Mouse (Mus musculus): Measurements from ENCODE around the gene Nedd4. TPM values are rescaled to one million over a fixed set of nuclear protein-coding genes. Genes with fewer than 3 reads are reported as not detected.

The Nedd4 gene
- polyA plus RNA-seq, 1 experiment = 195 TPM

DNA sequence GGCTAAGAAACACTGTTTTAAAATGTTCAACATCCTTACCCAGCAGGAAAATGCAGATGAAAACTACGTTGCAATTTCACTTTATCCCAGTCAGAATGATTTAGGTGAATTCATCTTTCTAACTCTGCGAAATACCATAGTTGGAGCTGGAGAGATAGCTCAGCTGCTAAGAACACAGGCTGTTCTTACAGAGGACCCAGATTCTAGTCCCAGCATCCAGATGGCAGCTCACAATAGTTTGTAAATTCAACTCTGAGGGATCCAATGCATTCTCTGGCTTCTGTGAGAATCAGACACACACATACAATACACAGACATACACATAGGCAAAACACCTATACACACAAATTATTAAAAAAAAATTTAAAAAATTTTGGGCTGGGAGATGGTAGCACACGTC lies 133.1 kb downstream of the Nedd4 start:
- no peaks in the 10 kb centered on the region for H3K79me2 ChIP-seq (ENCODE audit: control insufficient read depth, insufficient read depth)
- H3ac ChIP-seq (ENCODE audit: control insufficient read depth, insufficient read length) = no peak overlapping the region
- H3K27me3 ChIP-seq (ENCODE audit: control insufficient read depth, insufficient read depth, insufficient read length) = no peaks in the 10 kb centered on the region
- TF ChIP-seq TCF12 (IDR thresholded peaks at IDR 0.05; ENCODE audit: insufficient read depth, poor library complexity, severe bottlenecking) (no peak), POLR2AphosphoS2 (IDR thresholded peaks at IDR 0.05; ENCODE audit: insufficient read length, low read depth) (no peak), MAX (IDR thresholded peaks at IDR 0.05; ENCODE audit: low read depth) (no peak), CEBPB (IDR thresholded peaks at IDR 0.05; ENCODE audit: insufficient read depth, poor library complexity, severe bottlenecking) (no peak), TCF3 (IDR thresholded peaks at IDR 0.05; ENCODE audit: insufficient read length, low read depth) (no peak), SRF (IDR thresholded peaks at IDR 0.05; ENCODE audit: control insufficient read depth, insufficient read length, low read depth) (no peak), USF1 (IDR thresholded peaks at IDR 0.05; ENCODE audit: low read depth) (no peak), POLR2A (IDR thresholded peaks at IDR 0.05; ENCODE audit: insufficient read length, low read depth) (no peak), REST (IDR thresholded peaks at IDR 0.05; ENCODE audit: insufficient read depth, insufficient read length) (no peak), MYOG (IDR thresholded peaks at IDR 0.05; ENCODE audit: control insufficient read depth in 1 of 3, insufficient read depth in 1 of 3, insufficient read length in 2 of 3, low read depth in 2 of 3) (no peak), E2F4 (IDR thresholded peaks at IDR 0.05; ENCODE audit: insufficient read depth) (no peak), MYOD1 (IDR thresholded peaks at IDR 0.05; ENCODE audit: control insufficient read depth in 1 of 3, insufficient read length in 2 of 3, low read depth in 2 of 3) (no peak)
- no peaks in the 10 kb centered on the region for H3K36me3 ChIP-seq (ENCODE audit: control insufficient read depth, insufficient read depth)
- no peak overlapping the region for H3K4me3 ChIP-seq
- H3K4me2 ChIP-seq (ENCODE audit: low read depth) = no peak overlapping the region

DNA sequence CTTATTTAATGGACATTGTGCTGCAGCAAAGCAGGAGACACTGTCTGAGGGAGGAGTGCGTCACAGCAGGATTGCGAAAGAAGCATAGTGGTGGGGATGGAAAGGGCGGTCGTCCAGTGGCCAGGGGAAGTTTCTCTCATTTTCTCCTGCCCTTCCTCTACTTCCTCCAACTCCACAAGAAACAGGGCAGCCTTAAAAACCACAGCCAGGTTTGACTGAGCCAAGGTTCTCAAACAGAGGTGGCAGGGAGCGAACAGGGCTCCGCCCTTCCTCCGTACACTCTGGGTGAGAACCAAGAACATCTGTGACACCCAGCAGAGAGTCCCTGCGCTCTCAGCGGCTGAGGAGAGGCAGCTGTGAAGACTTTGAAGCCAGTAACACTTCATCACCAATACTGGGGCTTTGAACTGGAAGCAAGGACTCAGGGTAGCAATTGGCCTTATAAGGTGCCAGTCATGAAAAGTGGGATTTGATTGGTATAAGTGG lies 135.0 kb downstream of the Nedd4 start:
- Histone ChIP-seq H3K4me3 (no peak overlapping the region), H3K36me3 (ENCODE audit: control insufficient read depth, insufficient read depth) (no peaks in the 10 kb centered on the region), H3K79me2 (ENCODE audit: control insufficient read depth, insufficient read depth) (no peaks in the 10 kb centered on the region), H3ac (ENCODE audit: control insufficient read depth, insufficient read length) (no peak overlapping the region), H3K27me3 (ENCODE audit: control insufficient read depth, insufficient read depth, insufficient read length) (no peaks in the 10 kb centered on the region), H3K4me2 (ENCODE audit: low read depth) (peak overlapping the region; percentile 22)
- peak; percentile 91 for TF ChIP-seq CEBPB (IDR thresholded peaks at IDR 0.05; ENCODE audit: insufficient read depth, poor library complexity, severe bottlenecking)
- no peak for TF ChIP-seq MAX (IDR thresholded peaks at IDR 0.05; ENCODE audit: low read depth)

Other genes starting within 250 kb of the Nedd4 start
- 0.62 TPM for gene Mns1, start 224.3 kb upstream of the Nedd4 start, polyA plus RNA-seq (2012; fragmentation: generic; extraction: Trizol)
- gene Tex9, start 170.1 kb upstream of the Nedd4 start, polyA plus RNA-seq (2012; fragmentation: generic; extraction: Trizol) = 2.7 TPM
- 3.7 TPM for gene Rfx7, start 130.1 kb upstream of the Nedd4 start, polyA plus RNA-seq (2012; fragmentation: generic; extraction: Trizol)
- gene Prtg, start 144.5 kb downstream of the Nedd4 start, polyA plus RNA-seq (2012; fragmentation: generic; extraction: Trizol) = 0.06 TPM